ENCODE assay signal across 8 mouse cellular contexts in the genomic region with DNA sequence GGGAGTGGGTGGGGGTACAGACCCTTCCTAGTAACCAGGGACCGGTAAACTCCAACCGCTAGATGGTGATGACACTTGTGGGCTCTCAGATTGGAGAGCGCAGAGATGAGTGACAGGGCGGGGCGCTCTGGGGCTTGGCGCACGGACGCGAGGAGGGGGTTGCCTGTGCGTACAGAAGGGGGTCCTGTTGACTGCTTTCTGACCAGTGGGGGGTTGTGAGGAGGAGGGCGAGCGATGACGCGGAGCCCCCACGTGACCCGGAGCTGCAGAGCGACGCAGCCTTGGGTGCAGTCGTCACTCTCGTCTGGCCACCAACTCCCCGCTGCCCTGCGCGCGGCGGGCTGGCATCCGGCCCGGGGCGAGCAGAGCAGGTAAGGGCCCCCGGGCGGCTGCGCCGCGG. TPM values are rescaled to one million over a fixed set of nuclear protein-coding genes. Genes with fewer than 3 reads are reported as not detected.
DNase-seq lines count a peak whose midpoint lies in the region; ATAC-seq lines count a peak whose summit lies in the region.

Gene Armcx4, plus strand, starts transcription at position 253 of the 400 bp plus-strand sequence.

- peaks cover 28% of the 10 kb centered on the region for H3K27me3 ChIP-seq in hindbrain, embryonic 10.5 days (ENCODE audit: insufficient read depth, poor library complexity, severe bottlenecking)
- no peaks in the 10 kb centered on the region for H3K27me3 ChIP-seq in neural tube, embryonic 15.5 days (replicated peaks)

- whole genome bisulfite sequencing in hindbrain, embryonic 10.5 days: 21% methylated on average over 33 of the region's 33 CpGs
- 27% methylated on average over 33 of the region's 33 CpGs for WGBS in neural tube, embryonic 15.5 days

- peak; percentile 84 for DNase-seq in R1 (ENCODE audit: low read depth, low spot score)
- DNase-seq in cerebellum, adult 9-10 months: peak; percentile 81
- peak; percentile 78 to 87 for DNase-seq in frontal cortex, postnatal 10 days (ENCODE audit: low spot score in 2 of 2)
- peak; percentile 87 for DNase-seq in hindbrain, embryonic 10.5 days (ENCODE audit: low spot score)
- peak; percentile 59 to 67 for DNase-seq in layer of hippocampus, adult 8-10 months (ENCODE audit: low spot score in 2 of 2)
- DNase-seq in lung, adult 18-20 months: peak; percentile 18 to 37
- DNase-seq in thymus, postnatal 10 days (ENCODE audit: low spot score in 2 of 2): peak; percentile 11 to 23

- peaks cover 14% of the 10 kb centered on the region for H3K4me1 ChIP-seq in hindbrain, embryonic 10.5 days (replicated peaks)
- peaks cover 13% of the 10 kb centered on the region for H3K4me1 ChIP-seq in neural tube, embryonic 15.5 days

- ATAC-seq in neural tube, embryonic 15.5 days (ENCODE audit: low FRiP score): peak; percentile 96

- peaks cover 33% of the 10 kb centered on the region for H3K36me3 ChIP-seq in hindbrain, embryonic 10.5 days
- H3K36me3 ChIP-seq in neural tube, embryonic 15.5 days: peaks cover 10% of the 10 kb centered on the region; the same call in 1 of the 2 replicates

- peak within 1 kb of the TSS; percentile 64 for H3K4me3 ChIP-seq in hindbrain, embryonic 10.5 days
- H3K4me3 ChIP-seq in neural tube, embryonic 15.5 days (replicated peaks): peak within 1 kb of the TSS; percentile 51

- peak within 1 kb of the TSS; percentile 92 for H3K27ac ChIP-seq in hindbrain, embryonic 10.5 days
- H3K27ac ChIP-seq in neural tube, embryonic 15.5 days (replicated peaks): peak within 1 kb of the TSS; percentile 89

- peak within 1 kb of the TSS; percentile 59 for H3K4me2 ChIP-seq in neural tube, embryonic 15.5 days

- peak within 1 kb of the TSS; percentile 61 for H3K9ac ChIP-seq in neural tube, embryonic 15.5 days (replicated peaks)

- no peaks in the 10 kb centered on the region for H3K9me3 ChIP-seq in hindbrain, embryonic 10.5 days
- no peaks in the 10 kb centered on the region for H3K9me3 ChIP-seq in neural tube, embryonic 15.5 days (replicated peaks)

RNA-seq across cellular contexts. Expression of gene Armcx4, which starts in this region (rescaled TPM):
- 4.2 and 6.4 TPM in 2 replicates for polyA plus RNA-seq in hindbrain, embryonic 10.5 days (2016; fragmentation: Nextera tagmentation; extraction: Ambion mirVana)
- 10 to 100 TPM; 33.6 to 37.1 (median 35.0) TPM for total RNA-seq in layer of hippocampus, adult 8-10 months (2022)
- 4.7 and 5.4 TPM in 2 replicates for polyA plus RNA-seq in neural tube, embryonic 15.5 days (2015; fragmentation: Nextera tagmentation; extraction: Ambion mirVana)

Comparison
In these comparisons a context has a peak if more than half of its experiments do, and no peak if none do; other contexts are left out.
1. Peak in every context shown above with its lines: DNase-seq, ATAC-seq, H3K4me3 ChIP-seq and H3K27ac ChIP-seq.
2. DNase-seq: peak in every context shown above with its lines; median percentile 87 in hindbrain, embryonic 10.5 days; 84 in R1; 82 in frontal cortex, postnatal 10 days; 81 in cerebellum, adult 9-10 months; 63 in layer of hippocampus, adult 8-10 months; 28 in lung, adult 18-20 months; 17 in thymus, postnatal 10 days.